Comparison of ENCODE assay signal across 19 mouse cellular contexts in genomic region chr4:22492601-22493152, GRCm38 (mm10). TPM values are rescaled to one million over a fixed set of nuclear protein-coding genes. Genes with fewer than 3 reads are reported as not detected.
DNase-seq lines count a peak whose midpoint lies in the region; ATAC-seq and TF ChIP-seq lines count a peak whose summit lies in the region.
"Had no signal": no experiment of that assay in that cellular context is flagged by ENCODE, and none has a peak within 500 bp of the region (broad histone marks: within the 10 kb centered on the region; RNA-seq: fewer than 3 reads in every experiment).

No protein-coding gene starts in this region.

- DNase-seq in left cerebral cortex, adult 2 months (ENCODE audit: extremely low spot score in 1 of 2, low spot score in 2 of 2): no peak
- no peak for DNase-seq in left cerebral cortex, adult 8-10 months (ENCODE audit: low spot score in 2 of 2)
- DNase-seq in adipocyte (ENCODE audit: low spot score): no peak
- DNase-seq in gastrocnemius, postnatal 25 days: no peak
- no peak for DNase-seq in heart, embryonic 10.5 days (ENCODE audit: low spot score)
- DNase-seq: adrenal gland, postnatal 10 days; cerebellum, postnatal 10 days; heart, adult 18-20 months; heart, postnatal 10 days; kidney, postnatal 36 days; lung, postnatal 36 days; thymus, postnatal 36 days had no signal

- H3K4me3 ChIP-seq in left cerebral cortex, adult 2 months: no peak overlapping the region
- no peak overlapping the region for H3K4me3 ChIP-seq in hindbrain, embryonic 13.5 days
- no peak overlapping the region for H3K4me3 ChIP-seq in midbrain, embryonic 16.5 days (ENCODE audit: low read depth, low read length)
- H3K4me3 ChIP-seq in heart, embryonic 10.5 days: no peak overlapping the region
- H3K4me3 ChIP-seq: intestine, embryonic 15.5 days; limb, embryonic 13.5 days had no signal

- no peak for ATAC-seq in hindbrain, embryonic 13.5 days (ENCODE audit: low FRiP score)
- no peak for ATAC-seq in midbrain, embryonic 16.5 days
- ATAC-seq: intestine, embryonic 15.5 days had no signal

- no peaks in the 10 kb centered on the region for H3K36me3 ChIP-seq in hindbrain, embryonic 13.5 days
- H3K36me3 ChIP-seq in midbrain, embryonic 16.5 days (ENCODE audit: control insufficient read depth, insufficient read depth, low read length): no peaks in the 10 kb centered on the region
- H3K36me3 ChIP-seq in heart, embryonic 10.5 days: no peaks in the 10 kb centered on the region
- H3K36me3 ChIP-seq: intestine, embryonic 15.5 days; limb, embryonic 13.5 days had no signal

- H3K27ac ChIP-seq in left cerebral cortex, adult 2 months: peak overlapping the region; percentile 53; the same call in 1 of the 2 replicates
- H3K27ac ChIP-seq in hindbrain, embryonic 13.5 days: peak overlapping the region; percentile 66; the same call in 1 of the 2 replicates
- no peak overlapping the region; the same call in 1 of the 2 replicates for H3K27ac ChIP-seq in midbrain, embryonic 16.5 days (ENCODE audit: low read length)
- H3K27ac ChIP-seq in heart, embryonic 10.5 days: no peak overlapping the region
- H3K27ac ChIP-seq: intestine, embryonic 15.5 days; limb, embryonic 13.5 days had no signal

- intact Hi-C loops in left cerebral cortex, adult 2 months (cut with DNase I): loop anchor here (5.0 to 10.0 kb wide), 3 partner anchors 430 to 1722 kb away; no protein-coding TSS in a partner anchor

- H3K9ac ChIP-seq in hindbrain, embryonic 13.5 days: no peak overlapping the region
- no peak overlapping the region for H3K9ac ChIP-seq in midbrain, embryonic 16.5 days (ENCODE audit: low read depth, low read length)
- H3K9ac ChIP-seq: intestine, embryonic 15.5 days; limb, embryonic 13.5 days had no signal

- no peaks in the 10 kb centered on the region for H3K9me3 ChIP-seq in hindbrain, embryonic 13.5 days
- no peaks in the 10 kb centered on the region for H3K9me3 ChIP-seq in midbrain, embryonic 16.5 days (replicated peaks; ENCODE audit: control insufficient read depth, low read length, poor library complexity, severe bottlenecking)
- H3K9me3 ChIP-seq in heart, embryonic 10.5 days: no peaks in the 10 kb centered on the region
- H3K9me3 ChIP-seq: intestine, embryonic 15.5 days; limb, embryonic 13.5 days had no signal

- 7% methylated on average over 4 of the region's 4 CpGs for WGBS in hindbrain, embryonic 13.5 days
- 15% methylated on average over 4 of the region's 4 CpGs for WGBS in midbrain, embryonic 16.5 days
- 4% methylated on average over 4 of the region's 4 CpGs for WGBS in heart, embryonic 10.5 days

- no peak for TF ChIP-seq CTCF in left cerebral cortex, adult 2 months (IDR thresholded peaks at IDR 0.05)

- H3K4me1 ChIP-seq in hindbrain, embryonic 13.5 days (replicated peaks): peaks cover 58% of the 10 kb centered on the region
- H3K4me1 ChIP-seq in midbrain, embryonic 16.5 days (ENCODE audit: control insufficient read depth, insufficient read depth, low read length): peaks cover 33% of the 10 kb centered on the region
- H3K4me1 ChIP-seq in heart, embryonic 10.5 days: peaks cover 40% of the 10 kb centered on the region

- peaks cover 4% of the 10 kb centered on the region for H3K27me3 ChIP-seq in hindbrain, embryonic 13.5 days
- no peaks in the 10 kb centered on the region for H3K27me3 ChIP-seq in midbrain, embryonic 16.5 days (ENCODE audit: control insufficient read depth, insufficient read depth, low read depth, low read length)
- H3K27me3 ChIP-seq in heart, embryonic 10.5 days (ENCODE audit: insufficient read depth, poor library complexity, severe bottlenecking): peaks cover 97% of the 10 kb centered on the region

- H3K4me2 ChIP-seq in hindbrain, embryonic 13.5 days: peak overlapping the region; percentile 99
- H3K4me2 ChIP-seq in midbrain, embryonic 16.5 days (ENCODE audit: low read length): peak overlapping the region; percentile 4; the same call in 1 of the 2 replicates
- H3K4me2 ChIP-seq: intestine, embryonic 15.5 days; limb, embryonic 13.5 days had no signal

RNA-seq across cellular contexts. Expression of gene Pou3f2, which starts 4.5 kb away (rescaled TPM):
- total RNA-seq in left cerebral cortex, adult 2 months (2021): 10 to 100 TPM; 27.2 TPM
- 10 to 100 TPM; 20.5 to 24.2 (median 22.6) TPM for total RNA-seq in left cerebral cortex, adult 8-10 months (2022)
- 34.5 and 42.6 TPM in 2 replicates for polyA plus RNA-seq in hindbrain, embryonic 13.5 days (2015; fragmentation: Nextera tagmentation; extraction: Ambion mirVana)
- 33.4 and 35.5 TPM in 2 replicates for polyA plus RNA-seq in midbrain, embryonic 16.5 days (2015; fragmentation: Nextera tagmentation; extraction: Ambion mirVana)
- not detected for total RNA-seq in gastrocnemius, postnatal 25 days (2021)
- 0.10 TPM in 2 replicates for polyA plus RNA-seq in heart, embryonic 10.5 days (2016; fragmentation: Nextera tagmentation; extraction: Ambion mirVana)
- total RNA-seq: heart, adult 18-20 months; heart, postnatal 10 days; monocyte, adult 5-6 weeks had no signal
- polyA plus RNA-seq: liver, embryonic 16.5 days; stomach, embryonic 14.5 days had no signal

Comparison
In these comparisons a context has a peak if more than half of its experiments do, and no peak if none do; other contexts are left out.
1. H3K27ac ChIP-seq: peak in left cerebral cortex, adult 2 months (single experiment) and hindbrain, embryonic 13.5 days (single experiment); none in midbrain, embryonic 16.5 days (single experiment) and heart, embryonic 10.5 days (single experiment).
2. RNA of gene Pou3f2, which starts 4.5 kb away (total RNA-seq): 27.2 TPM in left cerebral cortex, adult 2 months and 20.5 to 24.2 TPM in left cerebral cortex, adult 8-10 months; not detected in gastrocnemius, postnatal 25 days; every median in the first group is over 10 times any median in the second.